Mouse (Mus musculus): ENCODE measurements at regions not wholly inside any gene's neighbourhood (a gene's known extent, or its start where the extent isn't known, plus 50 kb on each side); places are given as distances from the start of the nearest gene placed in this dataset.

DNA sequence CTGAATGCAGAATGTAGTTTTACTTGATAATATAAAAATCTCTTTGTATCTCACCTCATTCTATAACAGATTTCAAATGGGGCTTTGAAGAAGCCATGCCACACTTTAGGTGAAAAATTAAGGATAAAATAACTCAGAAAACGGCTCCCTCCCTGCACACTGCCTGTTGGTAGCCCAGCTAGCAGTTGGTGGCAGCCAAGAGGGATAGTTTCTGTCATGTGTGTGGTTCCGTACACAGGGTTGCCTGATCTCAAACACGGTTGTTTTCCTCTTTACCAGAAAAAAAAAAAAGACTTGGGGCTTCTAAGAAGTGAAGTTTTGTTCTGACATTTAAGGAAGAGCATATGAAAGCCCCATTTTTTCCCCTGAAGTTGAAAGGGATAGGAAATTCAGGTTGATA, 773.1 kb upstream of the Car8 start:
- Histone ChIP-seq H3K36me3 (no peaks in the 10 kb centered on the region), H3K9ac (replicated peaks) (no peak overlapping the region), H3K4me2 (no peak overlapping the region), H3K4me3 (replicated peaks) (no peak overlapping the region), H3K27ac (replicated peaks) (no peak overlapping the region), H3K4me1 (peaks cover 49% of the 10 kb centered on the region), H3K9me3 (replicated peaks) (no peaks in the 10 kb centered on the region), H3K27me3 (replicated peaks) (0 out of 2 replicates have a peak, but pooled peaks cover 3% of the 10 kb centered on the region)
- WGBS, result 45% methylated on average over 3 of the region's 3 CpGs
- no peak for ATAC-seq (ENCODE audit: low FRiP score)

DNA sequence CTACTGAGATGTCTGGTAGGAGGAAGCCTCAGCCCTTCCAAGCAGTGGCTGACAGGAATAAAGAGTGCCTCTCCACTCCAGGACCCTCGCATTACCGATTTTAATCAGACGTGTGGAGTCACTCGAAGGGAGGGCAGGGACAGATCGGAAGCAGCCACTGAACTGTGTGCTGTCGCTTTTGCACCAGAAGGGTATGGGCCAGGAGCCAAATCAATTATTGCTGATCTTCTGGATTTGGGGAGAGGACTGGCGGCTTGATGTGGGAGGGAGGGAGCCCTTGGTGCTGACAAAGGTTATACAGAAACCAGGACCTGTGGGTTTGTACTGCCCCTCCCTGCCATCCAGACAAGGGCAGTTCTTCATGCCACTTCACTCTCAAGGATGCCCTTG, 772.3 kb upstream of the Car8 start:
- H3K4me1 ChIP-seq, result peaks cover 41% of the 10 kb centered on the region
- H3K36me3 ChIP-seq, result no peaks in the 10 kb centered on the region
- no peak overlapping the region for H3K4me3 ChIP-seq (replicated peaks)
- 0 out of 2 replicates have a peak overlapping the region, but pooled peaks have one; percentile 33 for H3K27ac ChIP-seq (replicated peaks)
- 0 out of 2 replicates have a peak, but pooled peaks cover 3% of the 10 kb centered on the region for H3K27me3 ChIP-seq (replicated peaks)
- H3K9ac ChIP-seq (replicated peaks), result no peak overlapping the region
- no peaks in the 10 kb centered on the region for H3K9me3 ChIP-seq (replicated peaks)
- peak; percentile 53; the same call in 1 of the 2 replicates for ATAC-seq (ENCODE audit: low FRiP score)
- peak overlapping the region; percentile 29; the same call in 1 of the 2 replicates for H3K4me2 ChIP-seq
- WGBS, result 6% methylated on average over 7 of the region's 7 CpGs

DNA sequence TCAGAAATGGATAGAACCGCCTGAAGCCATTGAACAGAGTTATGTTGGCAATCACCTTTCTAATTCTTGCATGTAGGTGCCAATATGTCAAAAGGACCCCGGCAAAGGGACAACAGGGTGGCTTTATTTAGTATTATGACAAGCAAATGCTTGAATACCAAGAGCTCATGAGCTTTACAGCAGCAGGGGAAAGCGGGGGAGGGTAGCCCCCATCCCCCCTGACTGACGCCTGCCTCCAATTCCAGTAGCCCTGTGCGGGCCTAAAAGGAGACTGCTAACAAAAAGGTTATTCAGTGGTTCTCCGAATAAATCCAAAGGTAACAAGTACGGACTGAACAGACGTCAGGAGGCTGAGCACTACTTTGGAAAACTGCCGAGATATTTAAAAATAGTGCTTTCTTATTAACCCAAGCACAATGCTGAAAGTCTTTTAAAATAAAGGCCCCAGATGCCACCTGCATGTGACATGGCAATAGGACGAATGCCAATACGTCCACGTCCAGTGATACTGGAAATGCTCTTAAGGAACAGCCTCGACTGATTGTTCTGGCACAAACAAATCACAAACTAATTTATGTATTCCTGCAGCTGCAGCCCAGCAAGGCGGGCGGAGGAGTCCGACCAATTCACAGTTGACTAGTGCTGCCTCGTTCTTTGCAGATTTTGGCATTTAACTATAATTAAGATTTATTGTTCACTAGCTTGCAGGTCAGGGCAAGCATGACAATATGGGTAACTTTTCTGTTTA, 771.7 kb upstream of the Car8 start:
- peaks cover 35% of the 10 kb centered on the region for H3K4me1 ChIP-seq
- ATAC-seq (ENCODE audit: low FRiP score), result peak; percentile 26; the same call in 1 of the 2 replicates
- H3K4me3 ChIP-seq (replicated peaks), result no peak overlapping the region
- H3K36me3 ChIP-seq, result no peaks in the 10 kb centered on the region
- 20% methylated on average over 17 of the region's 17 CpGs for WGBS
- H3K4me2 ChIP-seq, result peak overlapping the region; percentile 29; the same call in 1 of the 2 replicates
- no peak overlapping the region for H3K9ac ChIP-seq (replicated peaks)
- H3K27ac ChIP-seq (replicated peaks), result peak overlapping the region; percentile 33
- H3K9me3 ChIP-seq (replicated peaks), result no peaks in the 10 kb centered on the region
- H3K27me3 ChIP-seq (replicated peaks), result 0 out of 2 replicates have a peak, but pooled peaks cover 3% of the 10 kb centered on the region

DNA sequence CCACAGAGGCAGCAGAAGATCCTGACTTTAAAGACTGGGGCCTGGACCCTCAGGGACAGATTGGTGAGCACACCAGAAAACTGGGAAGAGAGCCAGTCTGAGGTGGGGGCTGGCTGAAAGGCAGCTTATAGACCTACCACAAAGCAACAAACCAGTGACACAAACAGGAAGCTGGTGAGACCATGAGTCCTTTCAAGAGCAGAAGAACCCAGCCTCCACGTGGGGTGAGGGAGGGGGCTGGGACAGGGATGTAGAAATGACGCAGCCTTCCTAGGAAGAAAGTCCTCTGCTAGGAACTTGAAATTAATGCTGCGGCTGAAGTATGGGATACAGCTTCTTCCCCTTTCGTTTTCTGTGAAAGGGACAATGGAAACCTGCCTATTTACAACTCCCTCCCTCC, 770.8 kb upstream of the Car8 start:
- no peak overlapping the region for H3K27ac ChIP-seq (replicated peaks)
- H3K4me1 ChIP-seq, result peaks cover 29% of the 10 kb centered on the region
- no peak overlapping the region for H3K4me2 ChIP-seq
- ATAC-seq (ENCODE audit: low FRiP score), result no peak
- 26% methylated on average over 4 of the region's 4 CpGs for WGBS
- no peaks in the 10 kb centered on the region for H3K9me3 ChIP-seq (replicated peaks)
- 0 out of 2 replicates have a peak, but pooled peaks cover 3% of the 10 kb centered on the region for H3K27me3 ChIP-seq (replicated peaks)
- no peak overlapping the region for H3K9ac ChIP-seq (replicated peaks)
- no peak overlapping the region for H3K4me3 ChIP-seq (replicated peaks)
- H3K36me3 ChIP-seq, result no peaks in the 10 kb centered on the region

DNA sequence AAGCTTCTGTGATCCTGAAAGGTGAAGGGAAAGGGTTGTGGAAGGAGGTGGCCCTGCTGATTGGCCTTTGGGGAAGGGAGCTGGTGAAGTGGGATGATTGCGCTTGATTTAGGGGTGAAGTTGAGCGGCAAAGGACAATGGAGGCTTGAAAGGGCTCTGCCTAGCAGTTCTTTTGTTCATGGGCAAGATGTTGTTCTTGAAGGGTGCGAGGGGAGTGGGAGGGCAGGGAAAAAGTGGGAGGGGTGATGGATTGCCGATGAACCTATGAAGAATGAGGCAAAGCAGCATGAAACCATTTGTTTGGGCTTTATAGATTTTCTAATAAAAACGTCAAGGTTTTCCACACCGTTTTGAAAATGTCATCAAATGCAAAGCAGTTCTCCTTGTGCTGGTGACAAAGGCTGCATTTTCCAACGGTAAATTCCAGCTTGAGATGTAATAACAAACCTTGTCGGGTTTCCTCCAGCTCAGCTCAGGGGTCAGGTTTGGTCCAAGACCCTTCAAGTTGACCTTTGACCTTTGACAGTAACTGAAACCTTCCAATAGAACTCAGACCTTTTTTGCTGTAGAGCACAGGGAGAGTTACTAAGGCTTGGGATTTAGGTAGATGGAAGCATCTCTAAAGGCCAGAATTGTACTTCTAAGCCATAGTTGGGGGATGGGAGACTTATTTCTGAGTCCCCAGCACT, 767.2 kb upstream of the Car8 start:
- Histone ChIP-seq H3K27me3 (replicated peaks) (no peaks in the 10 kb centered on the region), H3K4me3 (replicated peaks) (no peak overlapping the region), H3K9me3 (replicated peaks) (no peaks in the 10 kb centered on the region), H3K4me2 (no peak overlapping the region), H3K4me1 (peaks cover 16% of the 10 kb centered on the region), H3K9ac (replicated peaks) (no peak overlapping the region), H3K27ac (replicated peaks) (no peak overlapping the region), H3K36me3 (no peaks in the 10 kb centered on the region)
- no peak for ATAC-seq (ENCODE audit: low FRiP score)
- WGBS, result 14% methylated on average over 8 of the region's 8 CpGs

DNA sequence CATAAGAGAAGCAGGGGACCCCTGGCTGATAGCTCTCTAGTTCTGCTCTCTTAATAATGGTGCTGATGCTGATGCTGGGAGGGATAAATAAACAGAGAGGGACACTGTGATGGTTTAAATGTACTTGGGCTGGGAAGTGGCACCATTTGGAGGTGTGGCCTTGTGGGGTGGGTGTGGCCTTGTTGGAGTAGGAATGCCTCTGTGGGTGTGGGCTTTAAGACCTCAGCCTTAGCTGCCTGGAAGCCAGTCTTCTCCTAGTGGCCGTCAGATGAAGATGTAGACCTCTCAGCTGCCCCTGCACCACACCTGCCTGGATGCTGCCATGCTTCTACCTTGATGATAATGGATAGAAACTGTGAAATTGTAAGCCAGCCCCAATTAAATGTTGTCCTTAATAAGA, 765.0 kb upstream of the Car8 start:
- no peaks in the 10 kb centered on the region for H3K36me3 ChIP-seq
- ATAC-seq (ENCODE audit: low FRiP score), result no peak
- H3K9ac ChIP-seq (replicated peaks), result no peak overlapping the region
- no peaks in the 10 kb centered on the region for H3K27me3 ChIP-seq (replicated peaks)
- H3K4me1 ChIP-seq, result no peaks in the 10 kb centered on the region
- no peak overlapping the region for H3K27ac ChIP-seq (replicated peaks)
- WGBS, result 86% methylated on average over 1 of the region's 1 CpGs
- no peak overlapping the region for H3K4me2 ChIP-seq
- no peaks in the 10 kb centered on the region for H3K9me3 ChIP-seq (replicated peaks)
- no peak overlapping the region for H3K4me3 ChIP-seq (replicated peaks)

DNA sequence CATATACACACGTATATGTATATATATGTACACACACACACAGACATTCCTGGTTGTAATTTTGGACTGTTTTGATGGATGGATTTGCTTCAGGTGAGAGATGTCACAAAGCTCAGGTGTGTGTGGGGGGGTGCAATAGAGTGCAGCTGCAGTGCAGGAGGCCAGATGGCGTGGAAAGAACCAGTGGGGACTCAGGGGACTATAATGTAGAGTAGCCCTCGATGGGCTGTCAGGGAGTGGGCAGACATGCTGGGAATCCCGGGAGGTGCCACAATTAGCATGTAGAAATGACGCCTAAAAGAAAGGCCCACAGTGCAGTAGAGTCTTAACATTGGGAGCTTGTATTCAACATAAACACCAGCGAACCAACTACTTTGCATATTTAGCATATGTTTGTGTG, 763.5 kb upstream of the Car8 start:
- Histone ChIP-seq H3K27me3 (replicated peaks) (no peaks in the 10 kb centered on the region), H3K27ac (replicated peaks) (no peak overlapping the region), H3K36me3 (no peaks in the 10 kb centered on the region), H3K4me1 (no peaks in the 10 kb centered on the region), H3K9ac (replicated peaks) (no peak overlapping the region), H3K4me3 (replicated peaks) (no peak overlapping the region), H3K4me2 (no peak overlapping the region), H3K9me3 (replicated peaks) (no peaks in the 10 kb centered on the region)
- ATAC-seq (ENCODE audit: low FRiP score), result no peak
- WGBS, result 52% methylated on average over 6 of the region's 6 CpGs

DNA sequence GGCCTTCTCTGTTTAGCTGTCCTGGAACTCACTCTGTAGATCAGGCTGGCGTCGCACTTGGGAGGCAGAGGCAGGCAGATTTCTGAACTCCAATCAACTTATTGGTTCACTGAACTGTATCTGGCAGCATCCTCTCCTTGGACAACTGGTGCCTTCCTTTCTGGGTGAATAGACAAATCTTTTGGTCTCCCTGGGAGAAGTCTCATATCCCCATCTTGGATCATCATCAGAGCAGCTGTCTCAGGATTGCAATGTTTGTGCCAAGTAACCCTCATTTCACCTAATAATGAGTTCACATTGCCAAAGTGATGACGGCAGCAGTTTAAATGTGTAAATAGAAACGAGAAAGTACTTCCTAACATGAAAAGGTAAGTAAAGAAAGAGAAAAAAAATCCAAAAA, 759.8 kb upstream of the Car8 start:
- H3K27me3 ChIP-seq (replicated peaks), result no peaks in the 10 kb centered on the region
- ATAC-seq (ENCODE audit: low FRiP score), result no peak
- no peak overlapping the region for H3K9ac ChIP-seq (replicated peaks)
- WGBS, result 90% methylated on average over 4 of the region's 4 CpGs
- H3K4me2 ChIP-seq, result no peak overlapping the region
- H3K4me3 ChIP-seq (replicated peaks), result no peak overlapping the region
- H3K9me3 ChIP-seq (replicated peaks), result peaks cover 3% of the 10 kb centered on the region; the same call in 1 of the 2 replicates
- H3K27ac ChIP-seq (replicated peaks), result no peak overlapping the region
- no peaks in the 10 kb centered on the region for H3K36me3 ChIP-seq
- H3K4me1 ChIP-seq, result no peaks in the 10 kb centered on the region

DNA sequence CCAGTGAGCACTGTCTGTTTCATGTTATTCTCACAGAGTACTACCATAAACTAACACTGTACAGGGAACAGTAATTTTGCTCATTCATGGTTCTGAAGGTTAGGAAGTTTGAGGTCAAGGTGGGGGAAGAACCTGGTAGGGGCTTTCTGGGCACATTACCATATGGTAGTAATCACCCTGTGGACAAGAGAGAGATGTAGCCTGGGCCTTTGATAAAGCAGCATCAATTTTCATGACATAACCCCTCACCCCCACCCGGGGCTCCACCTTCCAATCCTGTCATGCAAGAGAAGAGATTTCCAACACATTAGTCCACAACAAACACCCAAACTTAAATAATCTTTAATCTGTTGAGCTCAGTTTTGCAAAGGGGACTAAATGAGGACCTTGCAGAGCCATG, 753.3 kb upstream of the Car8 start:
- Histone ChIP-seq H3K4me3 (replicated peaks) (no peak overlapping the region), H3K9me3 (replicated peaks) (peaks cover 3% of the 10 kb centered on the region; the same call in 1 of the 2 replicates), H3K27me3 (replicated peaks) (0 out of 2 replicates have a peak, but pooled peaks cover 5% of the 10 kb centered on the region), H3K27ac (replicated peaks) (no peak overlapping the region), H3K4me1 (peaks cover 16% of the 10 kb centered on the region), H3K4me2 (no peak overlapping the region), H3K36me3 (no peaks in the 10 kb centered on the region), H3K9ac (replicated peaks) (no peak overlapping the region)
- ATAC-seq (ENCODE audit: low FRiP score), result no peak
- 76% methylated on average over 1 of the region's 1 CpGs for WGBS

DNA sequence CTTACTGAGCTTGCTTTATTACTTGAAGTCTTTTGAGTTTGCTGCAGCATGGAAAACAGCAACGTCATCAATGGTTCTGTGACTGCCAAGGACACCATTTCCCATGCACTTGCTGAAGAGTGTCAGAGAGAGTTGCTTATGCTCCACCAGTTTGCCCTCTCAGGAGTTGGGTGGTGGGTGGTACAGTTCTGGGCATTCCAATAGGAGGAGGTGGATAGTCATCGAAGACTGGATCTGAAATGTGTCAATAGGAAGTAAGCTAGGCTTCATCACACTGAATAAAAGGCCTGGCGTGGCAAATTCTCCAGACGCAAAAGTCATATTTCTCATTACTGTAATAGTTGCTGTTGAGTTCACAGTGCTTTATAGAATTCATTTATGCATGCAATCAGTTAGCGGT, 751.7 kb upstream of the Car8 start:
- peaks cover 3% of the 10 kb centered on the region; the same call in 1 of the 2 replicates for H3K9me3 ChIP-seq (replicated peaks)
- H3K36me3 ChIP-seq, result no peaks in the 10 kb centered on the region
- H3K4me1 ChIP-seq, result peaks cover 30% of the 10 kb centered on the region
- H3K4me3 ChIP-seq (replicated peaks), result no peak overlapping the region
- no peak for ATAC-seq (ENCODE audit: low FRiP score)
- no peak overlapping the region for H3K27ac ChIP-seq (replicated peaks)
- no peak overlapping the region for H3K9ac ChIP-seq (replicated peaks)
- WGBS, result 75% methylated on average over 5 of the region's 5 CpGs
- no peak overlapping the region for H3K4me2 ChIP-seq
- 0 out of 2 replicates have a peak, but pooled peaks cover 5% of the 10 kb centered on the region for H3K27me3 ChIP-seq (replicated peaks)

DNA sequence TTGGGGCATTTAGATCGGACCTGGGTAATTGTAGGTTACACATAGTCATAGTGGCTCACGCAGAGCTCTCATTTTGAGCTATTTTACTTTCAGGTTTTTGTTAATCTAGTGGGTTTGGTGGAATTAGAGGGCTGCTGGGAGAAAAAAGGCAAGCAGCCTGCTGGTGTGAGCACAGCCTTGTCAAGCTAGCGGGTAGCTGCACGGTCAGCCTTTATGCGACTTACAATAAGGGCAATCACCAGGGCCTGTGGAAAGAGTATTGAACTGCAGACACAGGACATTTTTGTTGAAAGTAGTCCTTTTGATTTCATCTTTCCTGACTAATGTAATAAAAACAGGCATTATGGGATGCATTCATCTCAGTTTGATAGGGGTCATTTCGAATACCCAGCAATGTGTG, 750.8 kb upstream of the Car8 start:
- Histone ChIP-seq H3K4me2 (no peak overlapping the region), H3K27ac (replicated peaks) (no peak overlapping the region), H3K9me3 (replicated peaks) (peaks cover 3% of the 10 kb centered on the region; the same call in 1 of the 2 replicates), H3K4me3 (replicated peaks) (no peak overlapping the region), H3K9ac (replicated peaks) (no peak overlapping the region), H3K36me3 (no peaks in the 10 kb centered on the region), H3K27me3 (replicated peaks) (0 out of 2 replicates have a peak, but pooled peaks cover 5% of the 10 kb centered on the region), H3K4me1 (peaks cover 30% of the 10 kb centered on the region)
- no peak for ATAC-seq (ENCODE audit: low FRiP score)
- WGBS, result 45% methylated on average over 6 of the region's 6 CpGs

DNA sequence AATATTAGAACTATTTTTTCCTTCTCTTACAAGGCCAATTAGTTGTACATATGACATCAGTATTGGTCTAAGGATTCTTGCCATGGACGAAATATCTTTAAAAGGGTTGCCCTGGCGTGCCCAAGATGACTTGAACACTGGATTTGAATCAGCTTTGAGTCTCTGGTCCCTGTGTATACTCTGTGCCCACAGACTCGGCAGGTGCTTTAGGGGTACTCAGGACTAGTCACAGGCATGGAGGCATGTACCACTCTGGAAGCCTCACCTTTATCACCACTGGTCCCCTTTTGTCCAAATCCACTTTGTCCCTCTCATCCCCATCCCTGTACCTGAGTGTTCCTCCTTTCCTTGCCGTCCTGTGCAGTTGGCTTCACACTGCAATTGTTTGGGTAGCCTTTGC, 750.3 kb upstream of the Car8 start:
- Histone ChIP-seq H3K4me2 (no peak overlapping the region), H3K27me3 (replicated peaks) (0 out of 2 replicates have a peak, but pooled peaks cover 5% of the 10 kb centered on the region), H3K9ac (replicated peaks) (no peak overlapping the region), H3K4me1 (peaks cover 30% of the 10 kb centered on the region), H3K9me3 (replicated peaks) (peaks cover 3% of the 10 kb centered on the region; the same call in 1 of the 2 replicates), H3K36me3 (no peaks in the 10 kb centered on the region), H3K4me3 (replicated peaks) (no peak overlapping the region), H3K27ac (replicated peaks) (no peak overlapping the region)
- WGBS, result 83% methylated on average over 4 of the region's 4 CpGs
- no peak for ATAC-seq (ENCODE audit: low FRiP score)
